Mouse (Mus musculus) neural tube, embryonic 11.5 days (tissue): Measurements from ENCODE around the gene Sorcs2. TPM values are rescaled to one million over a fixed set of nuclear protein-coding genes. Genes with fewer than 3 reads are reported as not detected.

ENCODE experiments used
- ATAC-seq: fragments of 200-750 bp; cut with Nextera tagmentation; 2 replicates; pipeline ENCODE4 v1.8.0; 2017; ENCODE audit warnings: moderate number of reproducible peaks, mild to moderate bottlenecking, moderate TSS enrichment, moderate library complexity; ENCODE audit not compliant: insufficient read depth, low FRiP score, low TSS enrichment
- DNase-seq: peaks from one replicate; pipeline ENCODE4 v3.0.0-alpha.2; 2015; ENCODE audit warnings: low spot score
- H3K27ac ChIP-seq: fragments of 300-500 bp; sonication (generic); 2 replicates; pipeline ENCODE4 v1.5.1; 2014; ENCODE audit warnings: low read depth, mild to moderate bottlenecking, low read length
- H3K27me3 ChIP-seq: fragments of 300-500 bp; sonication (generic); 2 replicates; pipeline ENCODE4 v1.6.1; 2014; ENCODE audit warnings: mild to moderate bottlenecking, low read length, mixed read lengths; ENCODE audit not compliant: control insufficient read depth, insufficient read depth
- H3K36me3 ChIP-seq: fragments of 300-500 bp; sonication (generic); 2 replicates; pipeline ENCODE4 v1.6.1; 2014; ENCODE audit warnings: mild to moderate bottlenecking, low read length, moderate library complexity, mixed read lengths; ENCODE audit not compliant: control insufficient read depth, insufficient read depth
- H3K4me1 ChIP-seq: fragments of 300-500 bp; sonication (generic); 2 replicates; pipeline ENCODE4 v1.6.1; 2014; ENCODE audit warnings: low read length, mixed read lengths; ENCODE audit not compliant: control insufficient read depth, insufficient read depth
- H3K4me2 ChIP-seq: fragments of 300-500 bp; sonication (generic); 2 replicates; pipeline ENCODE4 v1.6.1; 2014; ENCODE audit warnings: low read depth, mild to moderate bottlenecking, moderate library complexity
- H3K4me3 ChIP-seq: fragments of 300-500 bp; sonication (generic); 2 replicates; pipeline ENCODE4 v1.5.1; 2014; ENCODE audit warnings: low read depth, low read length
- H3K9ac ChIP-seq: fragments of 300-500 bp; sonication (generic); 2 replicates; pipeline ENCODE4 v1.6.1; 2014; ENCODE audit warnings: mild to moderate bottlenecking, low read length
- H3K9me3 ChIP-seq: fragments of 300-500 bp; sonication (generic); 2 replicates; pipeline ENCODE4 v1.6.1; 2016; ENCODE audit warnings: low read length; ENCODE audit not compliant: control insufficient read depth
- WGBS: fragments of 180-500 bp; shearing (Covaris S2); extraction: QIAGEN DNeasy Blood & Tissue Kit; methylation state at CpG from one replicate; pipeline ENCODE4 v1.1.7; 2014; 5-methylcytosine and 5-hydroxymethylcytosine counted together
- polyA plus RNA-seq: library from polyadenylated mRNA; unstranded; fragments of >200 nt; fragmentation: Nextera tagmentation; extraction: Ambion mirVana; gene quantifications from 2 replicates; pipeline ENCODE4 v1.2.1, GENCODE M21; 2014

Gene Sorcs2
- polyA plus RNA-seq, 1 experiment from 2014 or later, result 9.1 TPM

DNA sequence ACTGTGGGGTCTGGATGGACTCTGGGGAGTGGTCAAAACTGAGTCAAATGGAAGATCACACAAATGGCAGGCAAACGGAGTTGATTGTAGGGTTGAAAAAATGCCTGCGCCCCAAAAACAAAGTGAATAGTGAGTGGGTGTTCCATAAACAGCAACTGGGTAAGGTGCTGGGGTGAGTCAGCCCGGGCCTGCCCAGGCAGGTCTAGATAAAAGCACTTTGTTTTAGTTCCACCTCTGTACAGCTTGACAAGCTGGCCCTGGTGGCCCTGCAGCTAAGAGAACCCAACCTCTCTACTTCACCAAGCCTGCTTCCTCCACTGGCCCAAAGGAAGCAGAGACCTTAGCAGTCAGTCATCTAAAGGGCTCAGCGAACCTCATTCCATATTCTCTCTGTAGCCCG is 195.2 kb downstream of the Sorcs2 start:
- H3K27me3 ChIP-seq, result no peaks in the 10 kb centered on the region
- no peaks in the 10 kb centered on the region for H3K9me3 ChIP-seq
- H3K4me1 ChIP-seq, result no peaks in the 10 kb centered on the region
- no peak overlapping the region for H3K4me2 ChIP-seq
- no peak overlapping the region for H3K9ac ChIP-seq
- H3K36me3 ChIP-seq, result no peaks in the 10 kb centered on the region
- no peak overlapping the region for H3K27ac ChIP-seq
- WGBS, result 89% methylated on average over 5 of the region's 5 CpGs
- H3K4me3 ChIP-seq, result no peak overlapping the region
- DNase-seq (no peak), ATAC-seq (no peak)

DNA sequence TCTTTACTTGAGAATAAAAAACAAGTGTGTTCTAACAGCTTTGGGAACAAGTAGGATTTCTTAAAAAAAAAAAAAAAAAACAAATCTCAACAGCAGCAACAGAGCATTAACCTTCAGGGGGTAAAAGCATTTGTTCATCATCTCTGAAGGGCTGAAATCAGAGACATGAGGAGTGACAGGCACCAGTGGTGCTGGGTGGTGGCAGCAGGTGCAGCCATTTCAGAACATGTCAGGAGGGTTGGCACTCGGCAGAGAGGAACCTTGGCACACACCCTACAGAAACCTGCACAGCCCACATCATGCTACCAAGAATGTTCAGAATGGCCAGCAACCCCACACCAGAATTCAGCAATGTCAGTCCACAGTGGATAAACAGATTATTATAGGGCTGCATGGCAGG is 198.4 kb downstream of the Sorcs2 start:
- ATAC-seq, result no peak
- no peaks in the 10 kb centered on the region for H3K9me3 ChIP-seq
- H3K4me3 ChIP-seq, result no peak overlapping the region
- WGBS, result 94% methylated on average over 1 of the region's 1 CpGs
- H3K27ac ChIP-seq, result no peak overlapping the region
- H3K4me1 ChIP-seq, result peaks cover 6% of the 10 kb centered on the region
- no peak overlapping the region for H3K4me2 ChIP-seq
- no peak overlapping the region for H3K9ac ChIP-seq
- H3K27me3 ChIP-seq, result no peaks in the 10 kb centered on the region
- no peaks in the 10 kb centered on the region for H3K36me3 ChIP-seq
- DNase-seq, result no peak

DNA sequence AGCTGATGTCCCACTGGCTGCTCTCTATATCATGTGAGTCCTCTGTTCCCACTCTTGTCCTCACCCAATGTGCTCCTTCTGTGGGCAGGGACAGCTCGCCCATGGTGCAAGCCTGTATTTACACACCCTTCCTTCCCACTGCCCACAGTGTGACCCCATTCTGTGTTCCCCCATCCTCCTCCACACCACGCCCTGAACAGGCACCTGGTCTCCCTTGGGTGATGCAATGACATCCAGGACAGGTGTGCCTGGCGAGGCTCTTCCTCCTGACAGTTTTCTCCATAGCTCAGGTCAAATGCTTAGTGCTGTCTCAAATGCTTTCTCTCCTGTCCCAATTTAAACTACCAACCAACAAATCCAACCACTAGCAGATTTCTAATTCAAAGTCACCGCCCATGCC is 202.5 kb downstream of the Sorcs2 start:
- DNase-seq (no peak), ATAC-seq (no peak)
- H3K4me1 ChIP-seq, result peaks cover 12% of the 10 kb centered on the region
- H3K36me3 ChIP-seq, result no peaks in the 10 kb centered on the region
- no peak overlapping the region for H3K4me3 ChIP-seq
- no peaks in the 10 kb centered on the region for H3K27me3 ChIP-seq
- H3K9ac ChIP-seq, result no peak overlapping the region
- no peak overlapping the region for H3K27ac ChIP-seq
- H3K9me3 ChIP-seq, result no peaks in the 10 kb centered on the region
- no peak overlapping the region for H3K4me2 ChIP-seq
- 91% methylated on average over 4 of the region's 4 CpGs for WGBS

DNA sequence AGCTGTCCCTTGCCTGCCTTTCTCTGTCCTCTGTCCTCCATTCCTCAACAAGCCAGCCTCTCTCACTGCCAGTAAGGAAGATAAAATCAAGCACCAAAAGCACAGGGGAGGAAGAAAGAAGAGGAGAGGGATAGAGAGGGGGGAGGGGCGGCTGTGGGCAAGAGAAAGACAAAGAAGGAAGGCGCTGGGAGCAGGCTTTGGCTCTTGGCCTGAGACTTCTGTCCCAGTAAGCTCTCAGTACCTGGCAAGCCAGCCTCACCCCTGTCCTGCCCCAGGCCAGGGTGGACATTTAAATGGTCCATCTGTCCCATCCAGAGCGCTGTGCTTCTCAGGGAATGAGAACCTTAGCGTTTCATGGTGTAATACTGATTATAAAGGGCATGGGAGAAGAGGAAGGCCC is 203.3 kb downstream of the Sorcs2 start:
- DNase-seq (no peak), ATAC-seq (no peak)
- Histone ChIP-seq H3K4me1 (peaks cover 12% of the 10 kb centered on the region), H3K9me3 (no peaks in the 10 kb centered on the region), H3K4me2 (no peak overlapping the region), H3K27me3 (no peaks in the 10 kb centered on the region), H3K36me3 (no peaks in the 10 kb centered on the region), H3K4me3 (no peak overlapping the region), H3K9ac (peak overlapping the region; percentile 26; the same call in 1 of the 2 replicates), H3K27ac (no peak overlapping the region)
- WGBS, result 62% methylated on average over 4 of the region's 4 CpGs

DNA sequence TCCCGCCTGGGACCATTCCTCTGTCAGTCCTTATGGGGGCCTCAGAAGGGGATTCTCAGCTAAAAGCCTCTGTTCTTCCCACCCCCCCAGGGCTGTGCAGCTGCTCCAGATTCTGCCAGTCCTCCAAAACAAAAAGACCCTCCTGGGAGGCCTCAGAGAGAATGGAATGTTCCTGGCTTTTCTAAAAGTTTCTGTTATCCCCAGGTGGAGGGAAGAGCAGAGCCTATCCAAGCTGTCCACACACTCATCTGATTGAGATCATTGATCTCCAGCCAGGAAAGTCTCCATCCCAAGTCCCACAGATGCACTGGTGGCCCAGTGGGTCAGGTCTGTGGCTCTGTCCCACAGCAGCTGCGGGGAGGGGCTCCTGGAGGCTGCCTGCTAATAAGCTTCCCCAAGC is 205.3 kb downstream of the Sorcs2 start:
- Histone ChIP-seq H3K27ac (no peak overlapping the region), H3K9me3 (no peaks in the 10 kb centered on the region), H3K4me1 (peaks cover 12% of the 10 kb centered on the region), H3K4me3 (no peak overlapping the region), H3K27me3 (no peaks in the 10 kb centered on the region), H3K9ac (no peak overlapping the region), H3K4me2 (no peak overlapping the region), H3K36me3 (no peaks in the 10 kb centered on the region)
- DNase-seq (no peak), ATAC-seq (no peak)
- WGBS, result 82% methylated on average over 2 of the region's 2 CpGs

DNA sequence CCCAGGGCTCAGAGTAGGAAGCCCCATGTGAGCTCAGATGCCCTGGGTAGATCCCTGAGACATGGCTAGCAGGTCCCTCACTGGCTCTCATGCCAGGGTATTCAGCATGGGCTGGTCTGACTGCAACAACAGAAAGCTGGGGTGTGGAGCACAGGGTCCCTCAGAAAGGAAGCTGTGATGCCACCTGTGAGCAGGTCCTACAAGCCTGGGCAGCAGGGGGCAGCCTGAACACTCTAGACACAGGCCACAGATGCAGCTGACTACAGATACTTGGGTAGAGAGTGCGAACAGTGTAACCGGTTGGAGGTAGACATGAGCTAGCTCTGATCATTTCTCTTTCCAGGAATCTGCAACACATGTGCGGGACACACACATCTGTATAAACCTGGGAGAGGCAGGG is 206.1 kb downstream of the Sorcs2 start:
- Histone ChIP-seq H3K36me3 (no peaks in the 10 kb centered on the region), H3K27me3 (no peaks in the 10 kb centered on the region), H3K4me2 (no peak overlapping the region), H3K9me3 (no peaks in the 10 kb centered on the region), H3K4me1 (peaks cover 12% of the 10 kb centered on the region), H3K9ac (no peak overlapping the region), H3K4me3 (no peak overlapping the region), H3K27ac (no peak overlapping the region)
- DNase-seq (no peak), ATAC-seq (no peak)
- 91% methylated on average over 3 of the region's 3 CpGs for WGBS

DNA sequence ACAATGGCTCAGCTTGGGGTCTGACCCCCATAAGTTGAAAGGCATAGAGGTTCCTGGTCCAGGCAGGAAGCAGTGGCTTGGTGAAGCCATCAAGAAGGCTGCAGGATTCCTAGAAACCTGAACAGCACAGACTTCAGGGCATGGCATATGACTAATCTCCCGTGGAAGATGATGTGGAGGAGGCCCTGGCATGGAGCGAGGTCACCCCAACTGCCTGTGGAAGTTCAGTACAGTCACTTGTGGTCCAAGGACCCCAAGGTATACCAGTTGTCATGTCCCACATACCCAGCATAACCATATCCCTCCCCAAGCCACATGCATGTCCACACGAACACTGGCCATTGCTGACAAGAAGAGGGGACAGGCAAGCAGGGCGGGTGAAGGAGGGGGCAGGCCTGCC is 206.7 kb downstream of the Sorcs2 start:
- Histone ChIP-seq H3K4me3 (no peak overlapping the region), H3K27ac (no peak overlapping the region), H3K36me3 (no peaks in the 10 kb centered on the region), H3K9ac (no peak overlapping the region), H3K27me3 (no peaks in the 10 kb centered on the region), H3K4me1 (peaks cover 12% of the 10 kb centered on the region), H3K9me3 (no peaks in the 10 kb centered on the region), H3K4me2 (no peak overlapping the region)
- no peak for ATAC-seq
- no peak for DNase-seq
- WGBS, result 80% methylated on average over 4 of the region's 4 CpGs

DNA sequence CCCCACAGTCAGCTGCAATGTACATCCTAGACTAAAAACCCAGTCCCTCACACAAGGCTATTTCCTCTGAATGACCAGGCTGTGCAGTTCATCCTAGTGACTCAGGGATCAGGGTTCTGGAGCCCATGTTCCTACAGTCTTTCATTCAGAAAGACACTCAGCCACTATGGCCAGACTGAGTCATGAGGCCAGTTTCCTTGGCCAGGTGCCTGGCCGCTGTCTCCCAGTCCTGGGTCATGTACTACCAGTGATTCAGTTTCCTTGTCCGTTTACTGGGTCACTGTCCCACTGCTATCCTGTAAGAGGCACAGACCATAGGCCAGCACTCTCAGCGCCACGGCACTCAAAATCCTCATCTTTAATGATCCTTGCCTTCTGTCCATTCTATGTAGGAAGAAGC is 209.6 kb downstream of the Sorcs2 start:
- Histone ChIP-seq H3K9me3 (no peaks in the 10 kb centered on the region), H3K27ac (no peak overlapping the region), H3K27me3 (no peaks in the 10 kb centered on the region), H3K4me1 (0 out of 2 replicates have a peak, but pooled peaks cover 3% of the 10 kb centered on the region), H3K9ac (no peak overlapping the region), H3K36me3 (no peaks in the 10 kb centered on the region), H3K4me3 (no peak overlapping the region), H3K4me2 (no peak overlapping the region)
- no peak for DNase-seq
- WGBS, result 85% methylated on average over 4 of the region's 4 CpGs
- no peak for ATAC-seq

DNA sequence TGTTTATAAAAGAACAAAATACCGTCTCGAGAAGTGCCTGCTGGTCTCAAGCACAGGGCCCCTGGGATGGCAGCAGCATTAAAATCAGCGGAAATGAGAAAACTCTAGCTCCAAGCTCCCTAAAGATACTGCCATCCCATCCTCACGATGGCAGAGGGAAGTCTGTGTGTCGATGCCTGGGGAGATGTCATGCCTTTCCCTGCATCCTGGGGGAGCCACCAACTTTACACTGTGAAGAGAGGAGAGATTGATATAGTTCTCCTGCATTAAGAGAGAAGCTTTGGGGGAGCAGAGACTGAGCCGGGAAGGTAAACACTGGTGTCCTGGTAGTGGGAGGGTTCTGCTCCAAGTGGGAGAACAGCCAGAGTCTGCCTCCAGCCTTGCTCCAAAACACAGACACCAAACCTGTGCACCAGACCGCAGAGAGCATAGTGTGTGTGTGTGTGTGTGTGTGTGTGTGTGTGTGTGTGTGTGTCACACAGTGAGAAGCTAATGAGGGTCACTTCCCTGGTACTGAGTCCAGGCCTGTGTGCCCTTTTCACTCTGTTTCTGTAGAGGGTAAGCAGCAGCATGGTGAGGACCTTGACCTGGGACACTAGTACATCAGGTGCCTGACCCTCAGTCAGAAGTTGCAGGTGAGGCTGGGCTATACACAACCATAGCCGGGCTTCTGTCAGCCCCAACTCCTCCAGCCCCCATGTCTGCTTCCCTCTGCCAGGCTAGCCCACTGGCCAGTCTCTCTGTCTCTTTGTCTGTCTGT is 211.5 kb downstream of the Sorcs2 start:
- 72% methylated on average over 8 of the region's 8 CpGs for WGBS

More for the DNA sequence above, 211.5 kb downstream of the Sorcs2 start:
- H3K4me1 ChIP-seq, result 0 out of 2 replicates have a peak, but pooled peaks cover 3% of the 10 kb centered on the region
- DNase-seq, result no peak
- no peak overlapping the region for H3K4me2 ChIP-seq
- no peaks in the 10 kb centered on the region for H3K27me3 ChIP-seq
- no peaks in the 10 kb centered on the region for H3K36me3 ChIP-seq
- H3K9me3 ChIP-seq, result no peaks in the 10 kb centered on the region
- H3K9ac ChIP-seq, result no peak overlapping the region
- no peak overlapping the region for H3K4me3 ChIP-seq
- no peak overlapping the region for H3K27ac ChIP-seq
- no peak for ATAC-seq
